Mouse (Mus musculus) embryonic facial prominence, embryonic 15.5 days (tissue): ENCODE results near the gene Smim10l1. TPM values are rescaled to one million over a fixed set of nuclear protein-coding genes. Genes with fewer than 3 reads are reported as not detected.
A peak's percentile ranks its signal among the peaks of the same experiment; 100 is the strongest.

Source experiments
- ATAC-seq: fragments of 200-750 bp; cut with Nextera tagmentation; 2 replicates; pipeline ENCODE4 v1.8.0; 2017; ENCODE audit warnings: low read depth, moderate TSS enrichment; ENCODE audit not compliant: insufficient number of reproducible peaks, low FRiP score, low TSS enrichment
- H3K27ac ChIP-seq: fragments of 300-500 bp; sonication (generic); replicated peaks from 2 replicates; pipeline ENCODE4 v1.5.1; 2015; ENCODE audit warnings: mild to moderate bottlenecking, inconsistent platforms
- H3K27me3 ChIP-seq: fragments of 300-500 bp; sonication (generic); 2 replicates; pipeline ENCODE4 v1.6.1; 2015; ENCODE audit warnings: inconsistent platforms
- H3K36me3 ChIP-seq: fragments of 300-500 bp; sonication (generic); 2 replicates; pipeline ENCODE4 v1.6.1; 2015; ENCODE audit warnings: mild to moderate bottlenecking, inconsistent platforms
- H3K4me1 ChIP-seq: fragments of 300-500 bp; sonication (generic); 2 replicates; pipeline ENCODE4 v1.6.1; 2015; ENCODE audit warnings: inconsistent platforms
- H3K4me2 ChIP-seq: fragments of 300-500 bp; sonication (generic); replicated peaks from 2 replicates; pipeline ENCODE4 v1.6.1; 2015; ENCODE audit warnings: mild to moderate bottlenecking, inconsistent platforms
- H3K4me3 ChIP-seq: fragments of 300-500 bp; sonication (generic); replicated peaks from 2 replicates; pipeline ENCODE4 v1.5.1; 2015; ENCODE audit warnings: mild to moderate bottlenecking, inconsistent platforms
- H3K9ac ChIP-seq: fragments of 300-500 bp; sonication (generic); 2 replicates; pipeline ENCODE4 v1.6.1; 2015; ENCODE audit warnings: inconsistent platforms
- H3K9me3 ChIP-seq: fragments of 300-500 bp; sonication (generic); replicated peaks from 2 replicates; pipeline ENCODE4 v1.6.1; 2016; ENCODE audit warnings: inconsistent platforms
- WGBS: fragments of 180-500 bp; shearing (Covaris S2); methylation state at CpG from one replicate; pipeline ENCODE4 v1.1.7; 2015; 5-methylcytosine and 5-hydroxymethylcytosine counted together
- polyA plus RNA-seq: library from polyadenylated mRNA; unstranded; fragments of >200 nt; fragmentation: Nextera tagmentation; extraction: Ambion mirVana; gene quantifications from 2 replicates; pipeline ENCODE4 v1.2.1, GENCODE M21; 2015

Smim10l1 gene
- 81.3 and 83.0 TPM in 2 replicates for polyA plus RNA-seq

- Histone ChIP-seq H3K9me3 (no peaks in the 10 kb centered on the region), H3K9ac (peak within 1 kb of the TSS; percentile 86), H3K4me1 (0 out of 2 replicates have a peak, but pooled peaks cover 3% of the 10 kb centered on the region), H3K4me3 (peak within 1 kb of the TSS; percentile 79), H3K27ac (peak within 1 kb of the TSS; percentile 97), H3K36me3 (peaks cover 5% of the 10 kb centered on the region; the same call in 1 of the 2 replicates), H3K4me2 (peak within 1 kb of the TSS; percentile 56), H3K27me3 (no peaks in the 10 kb centered on the region)
- no peak for ATAC-seq
These were observed at the start of gene Smim10l1 for GRCm38 (mm10) chr6:133104609-133104921. Gene Smim10l1 (plus strand): TSS chr6:133104909.

- no peak within 1 kb of the TSS for H3K4me2 ChIP-seq
- no peaks in the 10 kb centered on the region for H3K9me3 ChIP-seq
- H3K36me3 ChIP-seq: no peaks in the 10 kb centered on the region
- no peaks in the 10 kb centered on the region for H3K27me3 ChIP-seq
- no peak within 1 kb of the TSS for H3K9ac ChIP-seq
- H3K4me1 ChIP-seq: no peaks in the 10 kb centered on the region
- no peak within 1 kb of the TSS for H3K27ac ChIP-seq
- ATAC-seq: no peak
- H3K4me3 ChIP-seq: no peak within 1 kb of the TSS
These were observed 49.0 kb upstream of the Smim10l1 start, which contains the start of gene Tas2r140 for GRCm38 (mm10) chr6:133055716-133056115. Gene Tas2r140 (minus strand): TSS chr6:133055816.

GRCm38 (mm10) chr6:133092226-133092625 is 12.5 kb upstream of the Smim10l1 start:
- H3K4me2 ChIP-seq: no peak overlapping the region
- no peak overlapping the region for H3K9ac ChIP-seq
- no peaks in the 10 kb centered on the region for H3K4me1 ChIP-seq
- no peaks in the 10 kb centered on the region for H3K9me3 ChIP-seq
- no peak for ATAC-seq
- no peaks in the 10 kb centered on the region for H3K36me3 ChIP-seq
- no peaks in the 10 kb centered on the region for H3K27me3 ChIP-seq
- no peak overlapping the region for H3K27ac ChIP-seq
- no peak overlapping the region for H3K4me3 ChIP-seq
- WGBS: 77% methylated on average over 8 of the region's 8 CpGs

GRCm38 (mm10) chr6:133102430-133102829 is 2.3 kb upstream of the Smim10l1 start:
- Histone ChIP-seq H3K9ac (no peak overlapping the region), H3K36me3 (no peaks in the 10 kb centered on the region), H3K27ac (no peak overlapping the region), H3K4me1 (0 out of 2 replicates have a peak, but pooled peaks cover 3% of the 10 kb centered on the region), H3K4me3 (no peak overlapping the region), H3K9me3 (no peaks in the 10 kb centered on the region), H3K4me2 (no peak overlapping the region), H3K27me3 (no peaks in the 10 kb centered on the region)
- no peak for ATAC-seq
- WGBS: 51% methylated on average over 1 of the region's 1 CpGs

- Histone ChIP-seq H3K9me3 (no peaks in the 10 kb centered on the region), H3K4me1 (0 out of 2 replicates have a peak, but pooled peaks cover 3% of the 10 kb centered on the region), H3K9ac (peak overlapping the region; percentile 86), H3K27ac (peak overlapping the region; percentile 97), H3K36me3 (peaks cover 5% of the 10 kb centered on the region; the same call in 1 of the 2 replicates), H3K4me2 (peak overlapping the region; percentile 56), H3K27me3 (no peaks in the 10 kb centered on the region), H3K4me3 (peak overlapping the region; percentile 79)
- WGBS: under 1% methylated on average over 58 of the region's 62 CpGs
- peak; percentile 94 for ATAC-seq
These were observed 482 bp downstream of the Smim10l1 start for GRCm38 (mm10) chr6:133104922-133105859.

Other genes starting within 250 kb of the Smim10l1 start
- not detected in 2 replicates for gene Tas2r116, start 249.5 kb upstream of the Smim10l1 start, polyA plus RNA-seq
- gene Tas2r110, start 236.9 kb upstream of the Smim10l1 start, polyA plus RNA-seq: not detected in 2 replicates
- gene Tas2r113, start 211.9 kb upstream of the Smim10l1 start, polyA plus RNA-seq: not detected in 2 replicates
- not detected in 2 replicates for gene Tas2r125, start 195.3 kb upstream of the Smim10l1 start, polyA plus RNA-seq
- not detected in 2 replicates for gene Tas2r129, start 153.8 kb upstream of the Smim10l1 start, polyA plus RNA-seq
- gene Tas2r131, start 147.0 kb upstream of the Smim10l1 start, polyA plus RNA-seq: not detected in 2 replicates
- not detected in 2 replicates for gene Tas2r109, start 123.9 kb upstream of the Smim10l1 start, polyA plus RNA-seq
- gene Tas2r103, start 67.8 kb upstream of the Smim10l1 start, polyA plus RNA-seq: not detected in 2 replicates
- not detected in 2 replicates for gene Tas2r140, start 49.1 kb upstream of the Smim10l1 start, polyA plus RNA-seq
- not detected in 2 replicates for gene 5530400C23Rik, start 187.3 kb downstream of the Smim10l1 start, polyA plus RNA-seq